Mouse (Mus musculus): ENCODE results near the gene Nr1h2. TPM values are rescaled to one million over a fixed set of nuclear protein-coding genes. Genes with fewer than 3 reads are reported as not detected.

Nr1h2 gene
- polyA plus RNA-seq, 1 experiment from 2014 or later = 70.9 TPM

GRCm38 (mm10) chr7:44583146-44583545, 29.4 kb upstream of the Nr1h2 start:
- Histone ChIP-seq H3K27ac (no peak overlapping the region), H3K4me2 (no peak overlapping the region), H3K27me3 (peaks cover 21% of the 10 kb centered on the region), H3K36me3 (no peaks in the 10 kb centered on the region), H3K4me1 (replicated peaks) (peaks cover 21% of the 10 kb centered on the region), H3K4me3 (no peak overlapping the region), H3K9ac (no peak overlapping the region), H3K9me3 (no peaks in the 10 kb centered on the region)
- 93% methylated on average over 1 of the region's 1 CpGs for WGBS
- no peak for ATAC-seq (ENCODE audit: low FRiP score)

- H3K27me3 ChIP-seq = peaks cover 17% of the 10 kb centered on the region
- no peak overlapping the region for H3K4me3 ChIP-seq
- no peak overlapping the region for H3K4me2 ChIP-seq
- no peak for ATAC-seq (ENCODE audit: low FRiP score)
- no peaks in the 10 kb centered on the region for H3K36me3 ChIP-seq
- H3K27ac ChIP-seq = no peak overlapping the region
- H3K9me3 ChIP-seq = no peaks in the 10 kb centered on the region
- H3K4me1 ChIP-seq (replicated peaks) = peaks cover 17% of the 10 kb centered on the region
- H3K9ac ChIP-seq = no peak overlapping the region
- WGBS = 79% methylated on average over 5 of the region's 5 CpGs
These were observed 29.0 kb upstream of the Nr1h2 start for GRCm38 (mm10) chr7:44582709-44583108.

- Histone ChIP-seq H3K27me3 (peaks cover 10% of the 10 kb centered on the region; the same call in 1 of the 2 replicates), H3K4me3 (no peak overlapping the region), H3K4me2 (no peak overlapping the region), H3K9ac (no peak overlapping the region), H3K36me3 (no peaks in the 10 kb centered on the region), H3K9me3 (no peaks in the 10 kb centered on the region), H3K4me1 (replicated peaks) (0 out of 2 replicates have a peak, but pooled peaks cover 8% of the 10 kb centered on the region), H3K27ac (no peak overlapping the region)
- 81% methylated on average over 6 of the region's 6 CpGs for WGBS
- ATAC-seq (ENCODE audit: low FRiP score) = no peak
These were observed 27.9 kb upstream of the Nr1h2 start for GRCm38 (mm10) chr7:44581637-44582036.

- no peak overlapping the region for H3K4me3 ChIP-seq
- no peak overlapping the region for H3K9ac ChIP-seq
- no peaks in the 10 kb centered on the region for H3K36me3 ChIP-seq
- no peak overlapping the region for H3K4me2 ChIP-seq
- no peaks in the 10 kb centered on the region for H3K4me1 ChIP-seq (replicated peaks)
- WGBS = 60% methylated on average over 5 of the region's 5 CpGs
- H3K27me3 ChIP-seq = no peaks in the 10 kb centered on the region
- H3K9me3 ChIP-seq = no peaks in the 10 kb centered on the region
- ATAC-seq (ENCODE audit: low FRiP score) = no peak
- no peak overlapping the region for H3K27ac ChIP-seq
These were observed 22.6 kb upstream of the Nr1h2 start for GRCm38 (mm10) chr7:44576333-44576844.

- WGBS = 72% methylated on average over 5 of the region's 5 CpGs
- no peak overlapping the region for H3K4me3 ChIP-seq
- H3K36me3 ChIP-seq = no peaks in the 10 kb centered on the region
- no peak overlapping the region for H3K9ac ChIP-seq
- no peak overlapping the region for H3K27ac ChIP-seq
- no peaks in the 10 kb centered on the region for H3K9me3 ChIP-seq
- H3K27me3 ChIP-seq = 0 out of 2 replicates have a peak, but pooled peaks cover 11% of the 10 kb centered on the region
- ATAC-seq (ENCODE audit: low FRiP score) = no peak
- H3K4me2 ChIP-seq = no peak overlapping the region
- H3K4me1 ChIP-seq (replicated peaks) = no peaks in the 10 kb centered on the region
These were observed 19.3 kb upstream of the Nr1h2 start for GRCm38 (mm10) chr7:44572956-44573484.

GRCm38 (mm10) chr7:44572213-44572701, 18.5 kb upstream of the Nr1h2 start, which contains the start of gene Napsa:
Napsa (plus strand) TSS chr7:44572380.
- Histone ChIP-seq H3K36me3 (no peaks in the 10 kb centered on the region), H3K4me1 (replicated peaks) (no peaks in the 10 kb centered on the region), H3K4me2 (no peak within 1 kb of the TSS), H3K27me3 (0 out of 2 replicates have a peak, but pooled peaks cover 11% of the 10 kb centered on the region), H3K4me3 (no peak within 1 kb of the TSS), H3K9me3 (no peaks in the 10 kb centered on the region), H3K27ac (no peak within 1 kb of the TSS), H3K9ac (no peak within 1 kb of the TSS)
- ATAC-seq (ENCODE audit: low FRiP score) = no peak
- WGBS = 28% methylated on average over 7 of the region's 7 CpGs

GRCm38 (mm10) chr7:44571811-44572210, 18.1 kb upstream of the Nr1h2 start:
- ATAC-seq (ENCODE audit: low FRiP score) = no peak
- Histone ChIP-seq H3K36me3 (no peaks in the 10 kb centered on the region), H3K4me2 (no peak overlapping the region), H3K4me1 (replicated peaks) (no peaks in the 10 kb centered on the region), H3K9me3 (no peaks in the 10 kb centered on the region), H3K27ac (no peak overlapping the region), H3K9ac (no peak overlapping the region), H3K27me3 (0 out of 2 replicates have a peak, but pooled peaks cover 11% of the 10 kb centered on the region), H3K4me3 (no peak overlapping the region)
- WGBS = 31% methylated on average over 4 of the region's 4 CpGs

GRCm38 (mm10) chr7:44570989-44571388, 17.2 kb upstream of the Nr1h2 start:
- H3K4me3 ChIP-seq = no peak overlapping the region
- no peaks in the 10 kb centered on the region for H3K4me1 ChIP-seq (replicated peaks)
- H3K36me3 ChIP-seq = no peaks in the 10 kb centered on the region
- H3K4me2 ChIP-seq = no peak overlapping the region
- 91% methylated on average over 6 of the region's 6 CpGs for WGBS
- H3K9me3 ChIP-seq = no peaks in the 10 kb centered on the region
- H3K27ac ChIP-seq = no peak overlapping the region
- H3K27me3 ChIP-seq = 0 out of 2 replicates have a peak, but pooled peaks cover 11% of the 10 kb centered on the region
- ATAC-seq (ENCODE audit: low FRiP score) = no peak
- H3K9ac ChIP-seq = no peak overlapping the region

- H3K9me3 ChIP-seq = no peaks in the 10 kb centered on the region
- 0 out of 2 replicates have a peak, but pooled peaks cover 11% of the 10 kb centered on the region for H3K27me3 ChIP-seq
- ATAC-seq (ENCODE audit: low FRiP score) = no peak
- no peak overlapping the region for H3K9ac ChIP-seq
- H3K4me2 ChIP-seq = no peak overlapping the region
- WGBS = 79% methylated on average over 9 of the region's 9 CpGs
- H3K4me1 ChIP-seq (replicated peaks) = no peaks in the 10 kb centered on the region
- H3K4me3 ChIP-seq = no peak overlapping the region
- no peaks in the 10 kb centered on the region for H3K36me3 ChIP-seq
- no peak overlapping the region for H3K27ac ChIP-seq
These were observed 15.1 kb upstream of the Nr1h2 start for GRCm38 (mm10) chr7:44568803-44569202.

- no peaks in the 10 kb centered on the region for H3K36me3 ChIP-seq
- H3K9ac ChIP-seq = no peak overlapping the region
- no peak overlapping the region for H3K4me2 ChIP-seq
- no peak for ATAC-seq (ENCODE audit: low FRiP score)
- no peak overlapping the region for H3K4me3 ChIP-seq
- no peak overlapping the region for H3K27ac ChIP-seq
- H3K9me3 ChIP-seq = no peaks in the 10 kb centered on the region
- 0 out of 2 replicates have a peak, but pooled peaks cover 6% of the 10 kb centered on the region for H3K27me3 ChIP-seq
- WGBS = 81% methylated on average over 6 of the region's 6 CpGs
- H3K4me1 ChIP-seq (replicated peaks) = no peaks in the 10 kb centered on the region
These were observed 11.7 kb upstream of the Nr1h2 start for GRCm38 (mm10) chr7:44565414-44565813.

GRCm38 (mm10) chr7:44564486-44564885, 10.7 kb upstream of the Nr1h2 start:
- Histone ChIP-seq H3K27ac (no peak overlapping the region), H3K9ac (no peak overlapping the region), H3K4me3 (no peak overlapping the region), H3K9me3 (no peaks in the 10 kb centered on the region), H3K4me1 (replicated peaks) (no peaks in the 10 kb centered on the region), H3K4me2 (no peak overlapping the region), H3K36me3 (no peaks in the 10 kb centered on the region), H3K27me3 (0 out of 2 replicates have a peak, but pooled peaks cover 6% of the 10 kb centered on the region)
- WGBS = 88% methylated on average over 10 of the region's 10 CpGs
- ATAC-seq (ENCODE audit: low FRiP score) = no peak

GRCm38 (mm10) chr7:44563284-44563683, 9.5 kb upstream of the Nr1h2 start:
- no peaks in the 10 kb centered on the region for H3K36me3 ChIP-seq
- ATAC-seq (ENCODE audit: low FRiP score) = no peak
- no peak overlapping the region for H3K9ac ChIP-seq
- no peak overlapping the region for H3K4me3 ChIP-seq
- no peaks in the 10 kb centered on the region for H3K4me1 ChIP-seq (replicated peaks)
- H3K4me2 ChIP-seq = no peak overlapping the region
- H3K27ac ChIP-seq = no peak overlapping the region
- H3K27me3 ChIP-seq = no peaks in the 10 kb centered on the region
- H3K9me3 ChIP-seq = no peaks in the 10 kb centered on the region
- WGBS = 53% methylated on average over 8 of the region's 8 CpGs

Data from hindbrain, embryonic 13.5 days (tissue).